Mouse (Mus musculus) adrenal gland, adult (tissue): Measurements from ENCODE around the gene Phlda2.
"Not testable (repeated sequence)": the region's sequence is repeated elsewhere in the genome, so short reads cannot be mapped to it uniquely, and the experiment has no call there.

Experiments used
- DNase-seq, 2 experiments: peaks; one replicate each; pipeline ENCODE4 v3.0.0; 2022 to 2023; ENCODE audit warnings: low spot score in 1 of 2; ENCODE audit not compliant: inconsistent age in 2 of 2

The Phlda2 gene

DNA sequence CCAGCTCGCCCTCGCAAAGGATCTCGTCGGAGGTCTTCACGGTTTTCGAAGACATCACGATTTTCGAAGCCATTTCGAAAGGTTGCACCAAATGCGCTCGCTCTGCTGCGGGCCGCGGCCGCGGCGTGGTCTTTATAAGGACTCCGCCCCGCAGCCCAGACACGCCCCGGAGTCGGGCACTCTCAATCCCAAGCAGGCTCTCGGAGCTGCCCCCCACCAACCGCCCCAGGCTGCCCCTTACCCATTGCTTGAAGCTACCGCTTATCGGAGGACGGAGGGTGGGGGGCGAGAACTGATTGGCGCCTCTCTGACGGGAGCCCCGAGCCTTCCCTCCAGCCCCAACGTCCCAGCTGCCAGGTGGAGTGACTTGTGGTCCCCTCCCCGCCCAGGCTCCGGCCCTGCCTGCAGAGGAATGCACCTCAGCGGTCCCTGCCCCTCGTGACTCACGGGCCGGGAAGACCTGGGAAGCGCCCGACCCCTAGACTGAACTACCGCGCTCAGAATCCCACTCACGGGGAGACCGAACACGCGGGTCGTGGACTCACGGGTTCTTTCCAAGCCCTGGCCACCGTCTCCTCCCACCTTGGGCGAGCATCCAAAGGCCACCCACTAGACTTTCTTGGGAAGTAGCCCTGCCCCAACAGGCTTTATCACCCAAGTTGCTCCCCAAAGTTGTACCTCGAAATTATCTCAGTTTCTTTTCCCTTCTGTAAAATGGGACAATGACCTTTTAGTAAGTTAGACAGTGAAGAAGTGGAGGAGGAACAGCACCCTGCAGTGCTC lies at the start of gene Phlda2:
TSS of gene Phlda2 (minus strand) at position 733 of the 783 bp plus-strand sequence.
- peak; percentile 20 to 79 for DNase-seq

DNA sequence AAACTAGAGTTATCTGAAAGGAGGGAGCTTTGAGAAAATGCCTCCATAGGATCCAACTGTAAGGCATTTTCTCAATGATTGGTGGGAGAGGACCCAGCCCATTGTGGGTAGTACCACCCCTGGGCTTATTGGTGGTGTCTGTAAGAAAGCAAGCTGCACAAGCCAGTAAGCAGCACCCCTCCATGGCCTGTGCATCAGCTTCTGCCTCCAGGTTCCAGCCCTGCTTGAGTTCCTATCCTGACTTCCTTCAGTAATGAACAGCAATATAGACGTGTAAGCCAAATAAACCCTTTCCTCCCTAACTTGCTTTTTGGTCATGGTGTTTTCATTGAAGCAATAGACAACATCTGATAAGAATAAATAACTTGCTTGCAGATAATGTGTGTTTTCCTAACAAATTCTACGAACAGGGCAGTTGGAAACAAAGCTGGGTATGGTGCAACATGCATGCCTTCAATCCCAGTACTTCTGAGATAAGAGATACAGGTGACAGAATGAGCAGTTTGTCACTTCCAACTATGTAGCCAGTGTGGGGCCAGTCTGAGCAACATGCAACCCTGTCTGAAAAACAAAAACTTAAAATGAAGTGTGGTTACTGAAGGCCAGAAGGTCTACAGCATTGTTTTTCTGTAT lies 46.8 kb upstream of the Phlda2 start:
- DNase-seq, result no peak

DNA sequence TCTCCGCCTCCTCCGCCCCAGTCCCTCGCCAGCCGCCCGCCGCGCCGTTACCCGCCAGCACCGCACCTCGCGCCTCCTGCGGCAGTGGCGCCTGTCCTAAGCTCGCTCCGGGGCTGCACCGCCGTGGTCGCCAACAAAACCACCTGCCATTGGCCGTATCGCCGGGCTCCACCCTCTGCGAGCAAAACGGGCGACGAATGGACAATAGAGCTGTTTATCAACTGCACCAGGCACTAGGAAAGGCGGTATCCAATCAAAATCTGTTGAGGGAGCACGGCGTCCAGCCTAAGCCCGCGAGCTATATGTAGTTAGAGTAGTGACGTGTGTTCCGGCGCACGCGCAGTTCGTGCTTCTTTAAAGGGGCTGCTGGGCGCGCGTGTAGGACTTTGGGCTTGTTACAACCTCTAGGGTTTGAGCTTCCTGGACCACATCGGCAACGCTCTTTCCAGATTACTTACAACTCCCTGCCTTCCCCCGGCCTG lies 46.1 kb upstream of the Phlda2 start, which contains the start of gene Nap1l4:
TSS of gene Nap1l4 (minus strand) at position 131 of the 482 bp plus-strand sequence.
- DNase-seq, result peak; percentile 99 to 100

DNA sequence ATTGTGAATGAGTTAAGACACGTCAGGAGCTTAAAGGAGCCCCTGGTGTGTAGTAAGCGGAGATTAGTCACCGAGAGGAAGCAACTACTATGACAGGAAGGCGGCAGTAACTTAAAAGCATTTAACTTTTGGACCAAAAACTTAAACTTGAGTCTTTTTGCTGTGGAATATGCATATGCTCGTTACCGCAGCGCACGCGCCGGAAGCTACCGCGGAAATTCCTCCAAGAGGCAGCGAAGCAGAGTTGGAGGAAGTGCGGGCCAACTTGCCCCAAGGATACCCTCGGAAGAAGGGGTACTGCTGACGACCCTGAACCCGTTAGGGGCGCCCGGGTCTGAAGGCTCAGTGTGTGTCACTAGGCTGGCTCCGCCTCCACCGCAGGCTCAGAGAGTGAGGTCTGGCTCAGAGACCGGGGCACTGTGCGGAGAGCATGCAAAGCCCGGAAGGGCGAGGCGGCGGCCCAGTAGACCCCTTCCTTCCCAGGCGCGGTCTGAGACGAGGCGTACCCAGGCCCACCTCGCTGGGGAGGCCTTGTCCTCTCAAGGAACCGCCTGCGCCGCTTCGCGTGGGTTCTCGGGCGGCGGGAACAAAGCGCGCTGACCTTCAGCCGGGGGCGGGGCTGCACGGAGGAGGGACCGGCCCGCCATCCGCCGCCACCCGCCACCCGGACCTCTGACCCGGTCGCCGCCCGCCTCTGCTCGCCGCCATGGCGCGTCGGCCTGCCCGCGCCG lies 45.4 kb upstream of the Phlda2 start:
- no peak for DNase-seq

DNA sequence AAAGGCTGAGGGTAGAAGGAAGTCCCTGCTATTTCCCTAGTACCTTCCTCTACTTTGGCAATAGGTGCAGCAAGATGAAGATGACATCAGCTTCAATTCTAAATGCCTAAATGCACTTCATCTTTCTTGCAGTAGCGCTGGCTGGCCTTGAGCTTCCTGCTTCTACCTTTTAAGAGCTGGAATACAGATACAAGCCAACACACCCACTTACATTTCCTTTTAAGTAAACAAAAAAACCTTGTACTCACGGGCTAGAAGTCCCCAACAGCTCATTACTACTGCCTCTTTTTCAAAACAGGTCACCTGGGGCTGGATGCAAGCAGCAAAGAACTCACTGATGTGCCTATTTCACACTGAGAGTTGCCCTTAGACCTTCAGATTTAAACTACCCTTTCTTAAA lies 43.6 kb upstream of the Phlda2 start:
- peak in 1 of 2 experiments; percentile 57 for DNase-seq

DNA sequence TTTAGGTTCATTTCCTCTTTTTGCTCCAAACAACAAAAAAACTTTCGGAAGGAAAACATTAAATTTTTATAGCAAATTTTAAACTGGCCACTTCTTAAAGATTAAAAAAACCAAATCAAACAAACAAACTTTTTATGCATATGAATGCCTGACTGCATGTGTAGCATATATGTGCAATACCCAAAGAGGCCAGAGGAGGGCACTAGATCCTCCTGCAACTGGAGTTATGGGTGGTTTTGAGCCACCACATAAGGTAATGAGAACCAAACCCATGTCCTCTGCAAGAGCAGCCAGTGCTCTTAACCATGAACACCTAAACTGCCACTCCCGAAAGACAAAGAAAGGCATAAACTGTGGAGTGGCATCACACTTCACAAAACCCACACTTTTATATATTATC lies 41.4 kb upstream of the Phlda2 start:
- DNase-seq, result peak in 1 of 2 experiments; percentile 60

DNA sequence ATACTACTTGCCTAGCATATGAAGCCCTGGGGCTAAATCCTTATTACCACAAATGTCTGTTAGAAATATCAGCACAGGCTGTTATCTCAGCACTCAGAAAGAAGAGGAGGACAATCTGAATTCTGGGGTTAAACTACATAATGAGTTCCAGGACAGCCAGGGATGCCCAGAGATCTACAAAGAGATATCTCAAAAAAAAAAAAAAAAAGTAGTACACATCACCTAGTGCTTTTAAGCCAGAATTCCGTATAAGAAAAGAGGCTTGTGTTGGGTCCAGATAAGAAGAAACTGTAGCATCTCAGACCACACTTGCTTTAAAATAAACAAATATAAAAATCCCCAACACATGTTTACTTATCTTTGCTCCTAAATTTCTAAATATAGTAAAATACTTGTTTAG lies 35.7 kb upstream of the Phlda2 start:
- DNase-seq, result no peak

DNA sequence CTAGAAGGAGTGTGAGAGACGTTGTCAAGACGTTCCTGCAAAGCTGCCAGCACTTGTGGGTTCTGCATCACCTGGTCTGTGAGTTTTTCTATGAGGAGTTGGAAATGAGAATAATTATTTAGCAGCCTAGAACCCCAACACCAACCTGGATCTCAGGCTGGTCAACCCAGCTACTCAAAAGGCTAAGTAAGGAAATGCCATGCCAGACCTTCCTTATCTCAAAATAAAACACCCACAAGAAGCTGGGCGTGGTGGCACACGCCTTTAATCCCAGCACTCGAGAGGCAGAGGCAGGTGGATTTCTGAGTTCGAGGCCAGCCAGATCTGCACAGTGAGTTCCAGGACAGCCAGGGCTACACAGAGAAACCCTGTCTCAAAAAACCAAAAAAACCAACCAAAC lies 35.3 kb upstream of the Phlda2 start:
- DNase-seq, result not testable (repeated sequence)

DNA sequence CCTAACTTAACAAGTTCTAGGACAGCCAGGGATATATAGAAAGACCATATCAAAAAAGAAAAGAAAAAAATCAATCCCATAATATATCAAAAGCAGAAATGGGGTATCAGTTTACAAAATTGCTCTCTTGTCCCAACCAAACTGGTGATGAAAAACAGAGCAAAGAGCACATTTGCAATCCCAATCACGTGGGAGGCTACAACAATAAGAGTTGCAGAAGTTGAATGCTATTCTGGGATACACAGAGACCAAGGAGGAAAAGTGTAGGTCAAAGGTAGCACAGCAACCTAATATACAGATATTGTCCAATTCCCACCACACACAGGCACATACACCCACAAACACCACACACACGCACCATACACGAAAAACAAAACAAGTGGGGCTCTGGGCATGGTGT lies 33.3 kb upstream of the Phlda2 start:
- DNase-seq, result no peak

DNA sequence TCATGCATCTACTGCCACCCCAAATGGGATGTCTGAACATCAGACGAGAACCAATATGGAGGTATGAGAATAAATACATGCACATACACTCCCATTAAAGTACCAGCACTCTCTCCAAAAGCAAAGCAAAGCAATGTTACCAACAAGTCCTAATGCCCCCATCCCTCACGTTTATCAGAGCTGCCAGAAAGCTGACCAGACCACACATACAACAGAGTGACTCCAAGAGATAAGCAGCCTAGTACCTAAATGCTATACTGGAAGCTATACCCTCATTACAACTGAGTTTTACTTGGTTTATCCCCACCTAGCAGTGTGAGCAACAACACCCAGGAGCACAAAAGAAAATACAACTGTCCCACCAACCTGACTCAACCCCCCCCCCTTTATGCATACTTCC lies 30.3 kb upstream of the Phlda2 start:
- DNase-seq, result no peak

DNA sequence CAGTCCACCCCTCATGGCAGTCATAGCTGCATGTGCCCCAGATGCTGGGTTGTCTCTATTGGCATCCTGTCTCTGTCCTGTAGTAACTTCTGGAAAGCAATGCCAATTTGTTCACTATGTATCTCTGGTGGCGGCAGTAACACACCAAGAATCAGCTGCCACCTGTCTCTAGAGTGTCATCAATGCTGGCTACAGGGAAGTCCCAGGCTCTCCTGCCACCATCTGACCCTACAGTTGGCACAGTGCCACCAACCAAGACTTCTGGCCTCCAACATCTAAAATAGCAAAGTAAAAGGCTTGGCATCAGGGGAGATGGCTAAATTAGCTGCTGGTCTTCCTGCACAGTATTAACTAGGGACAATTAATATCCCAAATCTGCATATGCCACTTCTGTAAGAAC lies 29.5 kb upstream of the Phlda2 start:
- DNase-seq, result no peak

DNA sequence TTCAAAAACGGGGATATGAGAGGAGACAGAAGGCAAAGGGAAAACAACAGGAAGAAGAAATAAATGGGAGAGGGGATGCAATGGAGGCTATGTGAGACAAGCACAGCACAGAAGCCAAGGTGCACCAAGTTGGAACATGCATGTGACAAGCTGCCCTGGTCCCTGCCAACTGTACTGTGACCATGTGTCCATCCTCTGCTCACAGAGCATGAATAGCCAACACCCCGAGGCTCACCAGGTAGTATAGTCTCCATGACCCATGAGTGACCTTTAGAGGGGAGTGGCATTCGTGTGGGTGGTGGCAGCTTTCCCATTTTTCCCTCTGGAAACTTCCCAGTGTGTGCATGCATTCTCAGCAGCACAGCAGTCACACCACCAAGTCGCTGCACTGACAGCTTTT lies 16.4 kb upstream of the Phlda2 start:
- DNase-seq, result no peak

DNA sequence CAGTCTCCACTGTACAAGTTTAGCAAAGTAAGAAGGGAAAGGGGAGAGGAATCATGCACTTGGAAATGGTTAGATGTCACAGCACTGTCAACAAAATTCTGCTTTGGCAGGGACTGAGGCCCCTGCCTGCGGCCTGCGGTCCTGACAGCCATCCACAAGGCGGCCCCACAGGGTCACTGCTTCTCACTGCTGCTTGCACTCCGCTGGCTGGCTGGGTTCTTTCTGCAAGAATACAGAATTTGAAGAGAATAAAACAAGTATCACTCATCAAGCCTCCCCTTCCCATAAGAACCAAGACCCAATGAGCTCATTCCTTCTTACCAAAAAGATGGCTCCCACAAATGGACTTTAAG lies 11.4 kb upstream of the Phlda2 start:
- DNase-seq, result no peak

DNA sequence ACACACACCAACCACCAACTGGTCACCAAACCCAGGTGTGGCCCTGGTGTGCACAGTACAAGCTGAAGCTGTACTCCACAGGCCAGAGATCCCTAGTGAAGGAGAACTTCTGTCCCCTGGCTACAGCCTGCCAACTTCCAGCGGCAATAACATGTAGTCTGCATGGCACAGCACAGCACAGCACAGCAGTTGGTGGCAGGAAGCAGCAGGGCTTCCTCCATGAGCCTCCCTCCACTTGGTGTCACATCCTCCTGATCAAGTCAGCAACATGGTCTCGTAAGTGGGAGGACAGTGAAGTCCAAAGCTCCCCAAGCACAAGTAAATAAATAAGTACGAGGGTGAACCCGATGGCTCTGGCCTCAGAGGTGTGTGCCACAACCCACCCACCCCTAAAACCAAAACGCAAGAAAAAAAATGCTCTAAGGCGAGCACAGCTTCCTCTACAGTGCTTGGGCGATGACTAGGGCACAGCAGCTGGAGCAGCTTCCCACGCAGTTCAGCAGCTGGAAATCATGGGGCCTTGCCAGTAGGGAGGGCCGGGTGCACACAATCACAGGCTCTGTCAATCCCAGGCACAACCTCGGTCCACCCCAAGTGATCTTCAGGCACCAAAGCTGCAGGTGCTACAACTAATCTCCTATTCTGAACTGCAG lies 10.9 kb upstream of the Phlda2 start:
- DNase-seq, result no peak

DNA sequence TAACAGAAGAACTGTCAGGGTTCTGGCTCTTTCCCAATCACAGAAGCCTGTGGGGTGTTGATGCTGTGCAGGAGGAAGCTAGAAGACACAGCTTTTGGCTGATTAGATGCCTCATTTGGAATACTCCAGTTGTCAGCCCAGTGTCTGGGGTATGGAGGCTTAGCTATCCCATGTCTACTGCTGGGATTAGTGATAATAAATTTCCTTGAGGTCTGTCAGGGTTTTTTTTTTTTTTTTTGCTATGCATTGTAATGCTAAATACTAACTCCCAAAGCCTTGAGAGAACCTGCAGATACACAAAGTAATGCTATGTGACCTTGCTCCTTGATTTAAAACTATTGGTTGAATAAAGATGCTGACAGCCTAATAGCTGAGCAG lies 8.4 kb upstream of the Phlda2 start:
- DNase-seq, result no peak

DNA sequence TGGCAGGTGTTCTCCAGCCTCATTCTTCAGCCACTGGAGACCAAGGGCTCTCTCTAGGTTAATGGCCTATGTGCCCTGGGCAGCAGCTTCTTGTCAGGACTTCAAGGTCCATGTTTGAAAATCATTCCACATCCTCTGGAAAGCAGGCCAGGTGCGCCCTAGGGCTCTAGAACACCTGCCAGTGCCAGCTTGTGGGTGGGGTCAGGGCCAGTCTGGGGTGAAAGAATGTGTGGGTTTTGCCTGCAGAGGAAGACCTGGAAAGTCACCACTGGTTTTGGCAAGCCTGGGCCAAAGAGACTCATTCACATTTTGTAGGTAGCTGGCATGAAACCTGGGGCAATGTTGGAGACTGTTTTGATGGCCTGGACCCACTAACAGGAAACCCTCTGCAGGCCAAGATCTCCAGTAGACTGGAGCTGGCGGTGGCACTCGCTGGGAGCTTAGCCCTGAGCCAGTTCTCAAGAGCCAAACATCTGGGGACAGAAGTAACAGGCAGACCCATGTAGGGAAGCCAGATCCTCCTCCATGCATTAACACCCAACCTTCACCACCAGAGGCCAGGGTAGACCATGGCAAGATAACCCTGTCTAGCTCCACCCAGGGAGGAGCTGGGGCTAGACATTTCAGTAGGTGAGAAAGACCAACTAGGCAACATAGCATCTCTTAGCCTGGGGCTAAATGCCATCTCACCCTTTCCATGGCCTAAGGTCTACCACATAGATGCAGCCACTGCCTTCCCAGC lies 7.8 kb upstream of the Phlda2 start:
- no peak for DNase-seq

DNA sequence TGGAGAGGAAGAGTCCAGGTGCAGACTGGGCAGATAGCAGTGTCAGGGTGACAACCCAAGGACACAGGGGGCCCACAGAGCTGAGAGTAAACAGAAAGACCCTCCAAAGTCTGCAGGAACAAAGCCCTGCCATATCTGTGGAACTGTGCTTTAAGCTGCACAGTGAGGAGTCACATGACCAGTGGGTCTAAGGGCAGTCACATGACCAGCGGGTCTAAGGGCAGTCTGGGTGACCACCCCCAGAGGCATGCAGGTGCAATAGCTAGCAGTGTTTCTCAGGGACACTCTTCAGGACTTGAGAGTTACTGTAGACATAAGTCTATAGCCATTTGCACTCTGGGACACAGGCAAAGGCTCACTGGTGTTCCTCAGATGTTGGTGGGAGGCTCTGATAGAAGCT lies 6.6 kb upstream of the Phlda2 start:
- DNase-seq, result no peak

DNA sequence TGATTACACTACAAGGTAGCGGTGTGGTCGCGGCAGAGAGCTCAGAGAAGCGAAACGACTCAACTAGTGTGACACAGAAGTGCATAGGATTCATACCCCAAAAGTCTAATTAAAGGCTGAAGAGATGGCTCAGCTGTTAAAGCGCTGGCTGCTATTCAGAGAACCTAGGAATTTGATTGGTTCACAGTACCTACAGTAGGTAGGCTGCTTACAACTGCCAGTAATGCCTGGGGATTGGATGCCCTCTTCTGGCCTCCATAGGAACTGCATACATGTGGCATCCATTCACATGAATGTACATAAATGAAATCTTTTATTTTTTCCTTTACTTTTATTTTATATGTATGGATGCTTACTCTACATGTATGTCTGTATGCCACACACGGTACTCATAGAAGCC lies 3.7 kb upstream of the Phlda2 start:
- DNase-seq, result peak; percentile 51 to 86

DNA sequence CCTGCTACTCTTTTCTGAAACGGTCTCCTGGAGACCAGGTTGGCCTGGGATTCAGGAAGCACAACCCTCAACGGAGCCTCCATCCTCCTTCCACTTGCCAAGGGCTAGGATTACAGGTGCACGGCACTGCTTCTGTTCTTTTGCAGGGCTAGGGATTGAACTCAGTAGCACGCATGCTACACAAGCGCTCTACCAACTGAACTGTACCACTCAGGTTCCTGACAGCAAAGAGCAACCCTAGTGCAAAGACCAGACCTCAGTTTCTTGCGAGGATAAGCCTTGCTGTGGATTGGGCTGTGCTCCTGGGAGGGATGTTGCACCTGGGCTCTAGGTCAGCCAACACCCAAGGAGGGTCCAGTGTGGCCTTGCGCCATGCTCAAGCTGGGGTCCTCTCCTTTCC lies 3.3 kb upstream of the Phlda2 start:
- DNase-seq, result no peak

DNA sequence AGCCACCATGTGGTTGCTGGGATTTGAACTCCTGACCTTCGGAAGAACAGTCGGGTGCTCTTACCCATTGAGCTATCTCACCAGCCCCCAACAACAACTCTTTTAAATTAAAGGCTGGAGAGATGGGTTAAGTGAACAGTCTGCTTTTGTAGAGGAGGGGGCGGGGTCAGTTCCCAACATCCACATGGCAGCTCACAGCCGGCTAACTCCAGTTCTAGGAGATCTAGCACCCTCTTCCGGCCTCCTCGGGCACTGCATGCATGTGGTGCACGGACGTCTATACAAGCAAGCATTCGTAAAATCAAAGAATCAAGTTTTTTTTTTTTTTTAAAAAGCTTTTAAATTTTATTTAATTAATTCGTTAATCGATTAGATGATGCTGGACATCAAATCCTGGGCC lies 2.9 kb upstream of the Phlda2 start:
- DNase-seq, result peak; percentile 78 to 94

DNA sequence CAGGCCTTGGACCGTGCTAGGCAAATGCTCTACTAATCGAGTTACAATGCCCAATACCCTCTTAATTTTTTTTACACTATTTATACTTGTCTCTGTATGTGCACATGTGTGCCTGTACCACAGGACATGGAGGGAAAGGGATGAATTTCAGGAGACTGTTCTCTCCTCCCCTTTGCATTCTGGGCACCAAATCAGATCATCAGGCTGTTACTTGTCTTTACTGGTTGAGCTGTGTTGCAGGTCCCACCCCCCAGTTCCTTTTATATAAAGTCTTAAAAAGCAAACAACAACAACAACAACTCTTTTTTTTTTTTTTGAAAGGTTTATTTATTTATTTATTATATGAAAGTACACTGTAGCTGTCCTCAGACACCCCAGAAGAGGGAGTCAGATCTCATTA lies 2.5 kb upstream of the Phlda2 start:
- DNase-seq, result no peak
